Mouse (Mus musculus) hindbrain, embryonic 15.5 days (tissue): ENCODE data around the gene Foxn3. TPM values are rescaled to one million over a fixed set of nuclear protein-coding genes. Genes with fewer than 3 reads are reported as not detected.

Experiments used
- ATAC-seq: fragments of 200-750 bp; cut with Nextera tagmentation; 2 replicates; pipeline ENCODE4 v1.8.0; 2017; ENCODE audit warnings: low read depth, moderate number of reproducible peaks, moderate TSS enrichment; ENCODE audit not compliant: low FRiP score
- H3K27ac ChIP-seq: fragments of 300-500 bp; sonication (generic); replicated peaks from 2 replicates; pipeline ENCODE4 v1.5.1; 2015; ENCODE audit warnings: mild to moderate bottlenecking, inconsistent platforms
- H3K27me3 ChIP-seq: fragments of 300-500 bp; sonication (generic); 2 replicates; pipeline ENCODE4 v1.6.1; 2015; ENCODE audit warnings: control low read depth, inconsistent platforms
- H3K36me3 ChIP-seq: fragments of 300-500 bp; sonication (generic); 2 replicates; pipeline ENCODE4 v1.6.1; 2015; ENCODE audit warnings: control low read depth, inconsistent platforms
- H3K4me1 ChIP-seq: fragments of 300-500 bp; sonication (generic); replicated peaks from 2 replicates; pipeline ENCODE4 v1.6.1; 2015; ENCODE audit warnings: control low read depth, inconsistent platforms
- H3K4me2 ChIP-seq: fragments of 300-500 bp; sonication (generic); 2 replicates; pipeline ENCODE4 v1.6.1; 2015; ENCODE audit warnings: moderate library complexity, mild to moderate bottlenecking, inconsistent platforms
- H3K4me3 ChIP-seq: fragments of 300-500 bp; sonication (generic); 2 replicates; pipeline ENCODE4 v1.5.1; 2015; ENCODE audit warnings: mild to moderate bottlenecking, inconsistent platforms
- H3K9ac ChIP-seq: fragments of 300-500 bp; sonication (generic); 2 replicates; pipeline ENCODE4 v1.6.1; 2015; ENCODE audit warnings: inconsistent platforms
- H3K9me3 ChIP-seq: fragments of 300-500 bp; sonication (generic); 2 replicates; pipeline ENCODE4 v1.6.1; 2016; ENCODE audit warnings: control low read depth, inconsistent platforms
- WGBS: fragments of 180-500 bp; shearing (Covaris S2); methylation state at CpG from one replicate; pipeline ENCODE4 v1.1.7; 2015; 5-methylcytosine and 5-hydroxymethylcytosine counted together
- polyA plus RNA-seq: library from polyadenylated mRNA; unstranded; fragments of >200 nt; fragmentation: Nextera tagmentation; extraction: Ambion mirVana; gene quantifications from 2 replicates; pipeline ENCODE4 v1.2.1, GENCODE M21; 2015

The Foxn3 gene
- polyA plus RNA-seq, 1 experiment from 2014 or later = 78.1 TPM

DNA sequence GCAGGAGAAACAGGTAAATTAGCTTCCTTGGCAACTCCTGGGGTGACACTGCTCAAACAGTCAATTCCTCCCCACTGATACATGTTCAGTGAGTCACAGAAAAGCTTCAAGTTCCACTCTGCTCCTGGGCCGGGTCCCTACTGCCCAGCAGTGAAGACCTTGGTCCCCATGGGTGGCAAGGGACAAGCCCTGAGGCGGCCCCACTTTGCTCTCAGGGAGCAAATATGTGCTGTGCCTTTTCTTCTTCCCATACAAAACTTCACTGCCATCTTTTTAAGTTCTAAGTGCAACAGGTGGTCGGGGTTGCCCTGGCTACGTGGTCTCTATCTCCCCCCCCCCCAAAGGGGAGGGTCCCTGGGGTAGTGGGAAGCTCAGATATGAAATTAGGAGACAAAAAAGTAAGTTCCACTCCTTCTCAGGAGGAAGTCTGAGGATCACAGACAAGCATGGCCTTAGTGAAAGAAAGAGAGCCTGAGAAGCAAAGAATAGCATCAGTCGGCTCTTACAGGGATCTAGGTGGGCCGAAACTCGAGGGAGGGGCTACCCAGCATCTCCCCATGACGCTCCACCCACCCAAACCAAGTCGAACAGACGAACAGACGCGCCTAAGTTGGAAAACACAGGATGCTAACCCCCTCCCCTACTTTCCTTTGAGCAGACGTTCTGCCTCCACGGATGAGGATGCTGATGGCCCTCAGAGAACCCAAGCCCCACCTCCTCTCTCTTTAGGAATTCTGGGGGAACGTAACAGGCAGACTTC is 342.1 kb downstream of the Foxn3 start:
- no peak overlapping the region for H3K27ac ChIP-seq
- no peak for ATAC-seq

DNA sequence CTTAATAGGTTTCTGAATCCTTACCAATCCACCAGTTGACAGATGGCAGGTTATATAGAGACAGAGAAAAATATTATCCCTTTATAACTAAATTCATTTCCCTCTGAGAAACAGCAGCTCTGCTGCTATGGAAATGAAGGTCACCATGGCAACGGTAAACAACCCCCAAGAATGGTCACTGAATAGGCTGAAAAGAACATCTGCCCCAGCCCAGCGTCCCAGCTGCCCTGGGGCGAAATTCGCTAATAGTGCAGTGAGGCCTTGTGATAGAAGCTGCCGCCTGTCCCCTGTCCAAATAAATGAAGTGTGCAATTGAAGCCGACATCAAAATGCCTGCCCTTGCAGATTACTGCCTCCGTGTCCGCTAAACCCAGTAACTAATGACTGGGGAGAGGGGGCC is 343.0 kb downstream of the Foxn3 start:
- Histone ChIP-seq H3K27me3 (no peaks in the 10 kb centered on the region), H3K9ac (no peak overlapping the region), H3K27ac (peak overlapping the region; percentile 50; the same call in 1 of the 2 replicates), H3K9me3 (no peaks in the 10 kb centered on the region), H3K4me1 (peaks cover 76% of the 10 kb centered on the region), H3K36me3 (no peaks in the 10 kb centered on the region), H3K4me2 (peak overlapping the region; percentile 16), H3K4me3 (no peak overlapping the region)
- WGBS = 13% methylated on average over 8 of the region's 8 CpGs
- ATAC-seq = peak; percentile 43

More for the DNA sequence above, 342.1 kb downstream of the Foxn3 start:
- no peaks in the 10 kb centered on the region for H3K36me3 ChIP-seq
- H3K27me3 ChIP-seq = no peaks in the 10 kb centered on the region
- no peak overlapping the region for H3K4me2 ChIP-seq
- WGBS = 20% methylated on average over 15 of the region's 15 CpGs
- H3K4me1 ChIP-seq = peaks cover 71% of the 10 kb centered on the region
- no peak overlapping the region for H3K4me3 ChIP-seq
- no peak overlapping the region for H3K9ac ChIP-seq
- H3K9me3 ChIP-seq = no peaks in the 10 kb centered on the region

DNA sequence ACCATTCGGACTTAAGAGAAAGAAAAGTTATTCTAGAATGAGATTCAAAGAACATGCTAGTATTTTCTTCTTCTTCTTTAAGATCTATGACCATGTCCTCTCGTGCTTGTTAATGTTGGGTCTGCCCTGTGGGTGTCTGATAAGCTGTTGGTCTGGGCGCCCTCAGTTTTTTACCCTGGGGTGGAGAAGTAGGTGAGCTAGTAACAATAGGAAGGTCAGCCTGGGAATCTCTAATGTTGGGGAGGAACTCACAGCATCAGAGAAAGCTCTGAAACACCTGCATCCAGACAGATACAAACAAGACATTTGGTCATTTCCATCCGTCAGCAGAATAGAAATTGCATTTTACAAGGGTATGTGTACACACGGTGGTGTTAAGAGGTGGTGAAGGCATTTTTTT is 343.6 kb downstream of the Foxn3 start:
- H3K4me2 ChIP-seq = peak overlapping the region; percentile 16; the same call in 1 of the 2 replicates
- H3K9ac ChIP-seq = no peak overlapping the region
- no peak for ATAC-seq
- H3K4me3 ChIP-seq = no peak overlapping the region
- no peaks in the 10 kb centered on the region for H3K27me3 ChIP-seq
- no peaks in the 10 kb centered on the region for H3K36me3 ChIP-seq
- WGBS = 27% methylated on average over 5 of the region's 5 CpGs
- H3K9me3 ChIP-seq = no peaks in the 10 kb centered on the region
- peak overlapping the region; percentile 53 for H3K27ac ChIP-seq
- H3K4me1 ChIP-seq = peaks cover 75% of the 10 kb centered on the region

DNA sequence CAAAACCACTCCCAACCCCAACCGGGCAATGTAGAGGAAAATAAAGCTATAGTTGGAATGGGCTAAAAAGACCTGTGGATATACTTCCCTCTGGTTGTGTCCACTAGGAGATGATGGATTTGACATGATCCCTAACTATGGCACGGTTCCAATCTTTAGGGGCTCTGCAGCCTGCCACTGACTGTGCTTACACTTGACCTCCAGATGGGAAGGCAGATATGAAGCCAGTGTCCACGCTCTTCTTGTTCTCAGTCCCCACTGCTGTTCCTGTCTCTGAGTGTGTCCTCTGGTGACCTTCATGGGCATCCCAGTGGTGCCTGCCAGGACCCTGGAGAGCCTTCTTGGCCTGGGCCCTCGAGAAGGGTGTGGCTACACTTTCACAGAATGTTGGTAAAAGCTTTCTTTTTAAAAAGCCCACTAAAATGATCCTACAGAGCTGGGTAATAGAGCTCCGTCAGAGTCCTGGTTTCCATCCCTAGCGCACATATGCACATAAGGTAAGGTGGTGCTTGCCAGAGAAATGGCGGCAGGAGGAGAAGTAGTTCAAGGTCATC is 346.2 kb downstream of the Foxn3 start:
- peaks cover 84% of the 10 kb centered on the region for H3K4me1 ChIP-seq
- ATAC-seq = no peak

DNA sequence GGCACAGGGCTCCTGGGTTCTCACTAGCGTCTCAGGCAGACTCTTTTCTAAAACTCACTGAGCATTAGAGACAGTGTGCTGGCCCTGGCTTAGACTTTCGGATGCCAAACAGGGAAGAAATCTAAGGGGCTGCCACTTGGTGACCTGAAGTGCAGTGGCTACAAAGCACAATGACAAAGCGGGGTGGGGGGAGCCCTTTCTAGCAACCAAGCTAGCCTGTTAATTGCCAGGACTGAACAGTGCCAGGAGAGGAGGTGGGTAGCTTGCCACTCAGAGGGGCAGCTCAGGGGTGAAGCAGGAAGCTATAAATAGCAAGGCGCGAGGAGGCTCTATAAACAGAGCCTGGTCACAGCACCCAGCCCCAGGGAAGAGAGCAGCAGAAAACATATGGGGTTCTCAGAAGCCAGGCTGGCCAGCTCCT is 347.0 kb downstream of the Foxn3 start:
- Histone ChIP-seq H3K27ac (peak overlapping the region; percentile 23; the same call in 1 of the 2 replicates), H3K4me2 (no peak overlapping the region), H3K9me3 (no peaks in the 10 kb centered on the region), H3K27me3 (no peaks in the 10 kb centered on the region), H3K4me3 (no peak overlapping the region), H3K4me1 (peaks cover 76% of the 10 kb centered on the region), H3K9ac (no peak overlapping the region), H3K36me3 (no peaks in the 10 kb centered on the region)
- no peak for ATAC-seq
- 41% methylated on average over 5 of the region's 5 CpGs for WGBS

More for the DNA sequence above, 346.2 kb downstream of the Foxn3 start:
- no peak overlapping the region for H3K4me2 ChIP-seq
- no peak overlapping the region for H3K27ac ChIP-seq
- no peaks in the 10 kb centered on the region for H3K36me3 ChIP-seq
- no peaks in the 10 kb centered on the region for H3K9me3 ChIP-seq
- WGBS = 78% methylated on average over 7 of the region's 7 CpGs
- no peak overlapping the region for H3K4me3 ChIP-seq
- H3K27me3 ChIP-seq = no peaks in the 10 kb centered on the region
- H3K9ac ChIP-seq = no peak overlapping the region

DNA sequence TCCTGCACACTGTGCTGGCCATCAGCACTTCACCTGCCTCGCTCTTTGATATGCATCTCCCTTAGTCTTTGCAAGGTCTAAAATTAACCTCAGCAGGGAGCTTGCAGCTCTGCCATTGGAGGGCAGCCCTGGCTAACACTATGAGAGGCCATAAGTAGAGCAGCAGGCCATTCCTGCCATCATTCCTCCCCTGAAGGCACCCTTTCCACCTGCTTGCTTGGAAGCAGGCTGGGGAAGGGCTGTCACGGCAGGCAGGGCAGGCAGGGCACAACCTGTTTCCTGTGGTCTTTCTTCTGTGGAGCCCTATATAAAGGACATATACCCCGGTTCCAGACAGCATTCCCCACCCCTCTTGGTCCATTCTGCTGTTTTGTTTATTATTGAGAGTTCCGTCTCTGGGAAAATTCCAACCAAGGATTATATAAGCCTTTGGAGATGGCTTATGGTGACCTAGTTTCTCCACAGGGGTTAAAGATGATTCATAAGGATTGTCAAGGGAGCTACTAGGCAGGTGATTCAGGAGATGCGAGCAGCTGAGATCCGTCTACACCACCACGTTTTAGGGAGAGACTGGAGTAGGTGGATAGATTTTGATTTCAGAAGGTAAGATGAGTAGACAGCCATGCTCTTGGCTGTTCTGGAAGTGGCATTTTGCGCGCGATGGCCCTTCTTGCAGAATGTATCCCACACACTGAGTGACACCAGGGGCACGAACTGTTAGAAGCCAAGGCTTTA is 347.7 kb downstream of the Foxn3 start:
- H3K9ac ChIP-seq = no peak overlapping the region
- WGBS = 56% methylated on average over 11 of the region's 11 CpGs
- no peaks in the 10 kb centered on the region for H3K27me3 ChIP-seq
- H3K4me1 ChIP-seq = peaks cover 69% of the 10 kb centered on the region
- 0 out of 2 replicates have a peak overlapping the region, but pooled peaks have one; percentile 23 for H3K27ac ChIP-seq
- no peak for ATAC-seq
- no peaks in the 10 kb centered on the region for H3K9me3 ChIP-seq
- no peak overlapping the region for H3K4me2 ChIP-seq
- no peak overlapping the region for H3K4me3 ChIP-seq
- H3K36me3 ChIP-seq = no peaks in the 10 kb centered on the region

DNA sequence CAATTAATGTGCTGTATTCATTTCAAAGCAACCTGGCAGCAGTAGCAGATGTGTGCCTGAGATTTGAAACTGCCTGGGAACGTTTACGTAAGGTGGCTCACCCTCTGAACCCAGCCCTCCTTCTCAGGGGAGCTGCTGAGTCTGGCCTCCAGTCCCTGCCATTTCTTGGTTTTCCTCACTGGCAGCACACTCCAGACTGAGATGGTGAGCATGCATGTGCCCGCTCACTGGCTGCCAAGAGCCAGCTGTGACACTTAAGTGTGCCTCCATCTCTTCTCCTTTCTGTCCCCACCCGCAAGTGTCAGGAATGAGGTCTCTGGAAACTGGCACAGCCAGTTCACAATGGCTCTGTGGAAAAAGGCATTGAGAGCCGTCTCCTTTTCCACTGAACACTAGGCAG is 349.3 kb downstream of the Foxn3 start:
- WGBS = 54% methylated on average over 5 of the region's 5 CpGs
- no peak for ATAC-seq
- no peak overlapping the region for H3K27ac ChIP-seq

DNA sequence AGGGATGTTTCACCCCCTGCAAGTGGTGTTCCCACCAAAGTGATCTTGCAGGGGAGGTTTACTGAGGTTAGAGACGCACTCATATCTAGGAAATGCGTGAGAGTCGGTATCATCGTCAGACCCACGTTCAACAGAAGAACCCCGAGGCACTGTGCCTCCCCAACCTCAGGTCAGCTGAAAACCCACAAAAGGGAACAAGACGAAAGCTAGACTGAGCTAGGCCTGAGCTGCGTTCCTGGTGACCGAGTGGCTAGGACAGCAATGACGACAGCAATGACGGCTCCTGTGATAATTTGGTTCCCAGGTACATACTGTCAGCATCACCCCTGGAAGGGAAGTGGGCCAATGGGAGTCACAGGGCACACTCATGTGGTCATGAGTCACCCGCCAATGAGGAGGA is 350.2 kb downstream of the Foxn3 start:
- Histone ChIP-seq H3K4me2 (no peak overlapping the region), H3K4me3 (no peak overlapping the region), H3K36me3 (no peaks in the 10 kb centered on the region), H3K27me3 (no peaks in the 10 kb centered on the region), H3K9ac (no peak overlapping the region), H3K27ac (no peak overlapping the region), H3K9me3 (no peaks in the 10 kb centered on the region), H3K4me1 (peaks cover 50% of the 10 kb centered on the region)
- 94% methylated on average over 12 of the region's 12 CpGs for WGBS
- no peak for ATAC-seq

More for the DNA sequence above, 349.3 kb downstream of the Foxn3 start:
- Histone ChIP-seq H3K4me3 (no peak overlapping the region), H3K4me2 (no peak overlapping the region), H3K9ac (no peak overlapping the region), H3K36me3 (no peaks in the 10 kb centered on the region), H3K4me1 (peaks cover 56% of the 10 kb centered on the region), H3K27me3 (no peaks in the 10 kb centered on the region), H3K9me3 (no peaks in the 10 kb centered on the region)

DNA sequence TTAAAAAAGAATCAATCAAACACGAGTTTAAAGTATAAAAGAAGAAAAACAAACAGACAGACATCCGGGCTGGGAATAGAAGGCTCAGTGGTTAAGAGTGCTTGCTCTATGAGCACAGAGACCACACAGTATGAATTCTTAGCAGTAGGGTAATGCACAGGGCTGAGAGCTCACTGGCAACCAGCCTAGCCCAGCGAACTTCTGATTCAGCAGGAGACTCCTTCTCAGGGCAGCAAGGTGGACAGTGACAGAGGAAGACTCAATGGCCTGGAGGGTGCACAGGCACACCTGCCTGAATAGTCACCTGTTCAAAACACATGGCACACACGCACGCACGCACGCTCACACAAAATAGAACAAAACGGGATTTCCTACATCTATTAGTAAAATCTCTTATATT is 353.6 kb downstream of the Foxn3 start:
- no peak for ATAC-seq
- Histone ChIP-seq H3K27me3 (no peaks in the 10 kb centered on the region), H3K4me1 (peaks cover 23% of the 10 kb centered on the region; the same call in 1 of the 2 replicates), H3K36me3 (no peaks in the 10 kb centered on the region), H3K4me2 (no peak overlapping the region), H3K9me3 (no peaks in the 10 kb centered on the region), H3K9ac (no peak overlapping the region), H3K4me3 (no peak overlapping the region), H3K27ac (no peak overlapping the region)
- 86% methylated on average over 8 of the region's 8 CpGs for WGBS

DNA sequence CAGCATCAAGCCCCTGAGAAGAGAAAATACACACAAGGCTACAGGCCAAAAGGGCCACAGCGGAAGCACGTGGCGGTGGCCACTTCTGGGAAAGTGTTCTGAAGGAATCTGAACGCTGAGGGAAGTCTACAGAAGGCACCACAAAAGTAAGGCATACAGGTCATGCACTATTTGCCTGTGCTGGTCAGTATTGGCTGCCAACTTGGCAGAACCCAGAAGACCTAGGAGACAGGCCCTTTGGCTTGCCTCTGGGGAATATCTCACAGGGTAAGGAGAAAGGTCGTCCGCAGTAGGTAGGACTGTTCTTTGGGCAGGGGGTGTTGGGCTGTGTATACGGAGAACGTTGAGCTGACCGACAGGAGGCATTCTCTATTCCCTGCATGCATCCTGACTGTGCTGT is 355.1 kb downstream of the Foxn3 start:
- 81% methylated on average over 9 of the region's 9 CpGs for WGBS
- no peak overlapping the region for H3K9ac ChIP-seq

DNA sequence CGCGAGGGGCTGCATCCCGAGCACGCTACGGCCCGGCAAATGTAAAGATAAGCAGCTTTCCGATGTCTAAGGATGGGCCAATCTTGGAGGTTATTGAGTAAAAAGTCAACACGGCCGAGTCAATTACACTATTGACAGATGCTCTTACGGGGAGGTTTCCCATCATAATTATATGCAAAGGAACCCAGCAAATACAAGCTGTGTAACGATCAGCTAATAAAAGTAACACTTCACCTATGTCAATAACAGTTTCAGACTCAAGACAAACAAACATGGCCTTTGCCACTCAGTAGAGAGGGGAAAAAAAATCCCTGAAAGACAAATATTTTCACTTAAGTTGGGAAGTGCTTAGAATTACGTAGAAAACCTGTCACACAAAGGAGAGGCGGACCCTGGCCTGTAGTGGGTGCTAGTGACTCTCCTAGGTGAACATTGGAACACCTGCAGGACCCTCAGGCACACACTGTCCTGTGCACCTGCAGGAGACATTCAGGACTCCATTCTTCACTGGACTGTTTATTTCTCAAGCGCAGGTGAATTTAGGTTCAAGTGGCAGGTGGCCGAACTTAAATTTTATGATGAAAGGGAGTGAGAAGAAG is 356.3 kb downstream of the Foxn3 start:
- Histone ChIP-seq H3K9me3 (no peaks in the 10 kb centered on the region), H3K4me1 (0 out of 2 replicates have a peak, but pooled peaks cover 3% of the 10 kb centered on the region), H3K36me3 (no peaks in the 10 kb centered on the region), H3K9ac (no peak overlapping the region), H3K27ac (no peak overlapping the region), H3K27me3 (no peaks in the 10 kb centered on the region), H3K4me2 (no peak overlapping the region), H3K4me3 (no peak overlapping the region)
- WGBS = 87% methylated on average over 15 of the region's 15 CpGs
- ATAC-seq = no peak

More for the DNA sequence above, 355.1 kb downstream of the Foxn3 start:
- H3K9me3 ChIP-seq = no peaks in the 10 kb centered on the region
- no peak for ATAC-seq
- no peak overlapping the region for H3K4me2 ChIP-seq
- H3K27me3 ChIP-seq = no peaks in the 10 kb centered on the region
- no peak overlapping the region for H3K4me3 ChIP-seq
- no peaks in the 10 kb centered on the region for H3K36me3 ChIP-seq
- 0 out of 2 replicates have a peak, but pooled peaks cover 11% of the 10 kb centered on the region for H3K4me1 ChIP-seq
- no peak overlapping the region for H3K27ac ChIP-seq

DNA sequence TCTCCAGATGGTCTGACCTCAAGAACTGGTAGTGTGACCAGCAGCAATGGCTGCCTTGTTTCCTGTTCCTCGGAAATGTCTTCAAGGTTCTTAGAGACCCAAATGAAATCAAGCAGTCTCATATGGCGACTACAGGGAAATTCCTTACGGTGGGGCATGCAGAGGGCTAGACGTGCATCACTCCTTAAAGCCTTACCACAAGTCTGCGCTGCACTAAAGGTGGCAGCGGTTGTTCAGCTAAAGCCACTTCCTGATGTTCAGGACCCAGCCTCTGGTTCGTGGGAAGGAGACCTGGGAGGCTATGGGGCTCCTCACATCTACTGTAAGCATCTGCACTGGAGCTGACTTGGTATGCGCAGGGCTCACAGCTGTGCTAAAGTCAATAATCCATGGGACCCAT is 357.6 kb downstream of the Foxn3 start:
- no peak overlapping the region for H3K27ac ChIP-seq
- no peak overlapping the region for H3K4me3 ChIP-seq
- H3K9ac ChIP-seq = no peak overlapping the region
- H3K4me2 ChIP-seq = no peak overlapping the region
- 0 out of 2 replicates have a peak, but pooled peaks cover 3% of the 10 kb centered on the region for H3K4me1 ChIP-seq
- H3K36me3 ChIP-seq = no peaks in the 10 kb centered on the region
- no peaks in the 10 kb centered on the region for H3K27me3 ChIP-seq
- no peak for ATAC-seq
- H3K9me3 ChIP-seq = no peaks in the 10 kb centered on the region
- WGBS = 97% methylated on average over 8 of the region's 8 CpGs
